Mouse (Mus musculus) embryonic fibroblast, embryonic 13.5 days (primary cell): Measurements from ENCODE around the gene Gpr183. TPM values are rescaled to one million over a fixed set of nuclear protein-coding genes. Genes with fewer than 3 reads are reported as not detected.

Experiments used
- H3K27ac ChIP-seq: 2 replicates; pipeline ENCODE4 v1.5.1; 2012; ENCODE audit warnings: low read length, control low read depth, inconsistent platforms; ENCODE audit not compliant: insufficient read depth
- H3K4me1 ChIP-seq: 2 replicates; pipeline ENCODE4 v1.6.1; 2011; ENCODE audit warnings: low read length; ENCODE audit not compliant: control insufficient read depth, insufficient read depth
- H3K4me3 ChIP-seq: 2 replicates; pipeline ENCODE4 v1.5.1; 2011; ENCODE audit warnings: mild to moderate bottlenecking, control low read depth, low read length; ENCODE audit not compliant: insufficient read depth
- CTCF ChIP-seq: IDR thresholded peaks from 2 replicates; pipeline ENCODE4 v1.5.1; 2011; ENCODE audit warnings: mild to moderate bottlenecking, control low read depth, low read length, moderate library complexity, borderline replicate concordance; ENCODE audit not compliant: insufficient read depth
- POLR2A ChIP-seq: IDR thresholded peaks from 2 replicates; pipeline ENCODE4 v1.6.1; 2011; ENCODE audit warnings: low read depth, mild to moderate bottlenecking, control low read depth, low read length, moderate library complexity
- polyA plus RNA-seq: library from polyadenylated mRNA; stranded (reverse); fragments of >200 nt; gene quantifications from 2 replicates; pipeline ENCODE4 v1.2.4, GENCODE M21; 2011; ENCODE audit warnings: low read depth; ENCODE audit not compliant: missing spikeins, insufficient read length

The Gpr183 gene
- 0.57 and 1.6 TPM in 2 replicates for polyA plus RNA-seq

GRCm38 (mm10) chr14:121964990-121965389 lies at the start of gene Gpr183:
Gene Gpr183 (minus strand): TSS chr14:121965195.
- Histone ChIP-seq H3K27ac (no peak within 1 kb of the TSS), H3K4me3 (no peak within 1 kb of the TSS), H3K4me1 (peaks cover 2% of the 10 kb centered on the region; the same call in 1 of the 2 replicates)
- no peak for TF ChIP-seq POLR2A
- no peak for TF ChIP-seq CTCF

GRCm38 (mm10) chr14:122013417-122013951 lies 48.5 kb upstream of the Gpr183 start:
- no peak overlapping the region for H3K4me3 ChIP-seq
- TF ChIP-seq POLR2A: no peak
- TF ChIP-seq CTCF: no peak
- H3K4me1 ChIP-seq: no peaks in the 10 kb centered on the region
- H3K27ac ChIP-seq: no peak overlapping the region

- no peak overlapping the region for H3K27ac ChIP-seq
- H3K4me3 ChIP-seq: no peak overlapping the region
- TF ChIP-seq CTCF: no peak
- TF ChIP-seq POLR2A: no peak
- H3K4me1 ChIP-seq: no peaks in the 10 kb centered on the region
Measured at GRCm38 (mm10) chr14:122012814-122013213, 47.8 kb upstream of the Gpr183 start.

- no peak overlapping the region for H3K4me3 ChIP-seq
- TF ChIP-seq CTCF (no peak), POLR2A (no peak)
- no peaks in the 10 kb centered on the region for H3K4me1 ChIP-seq
- no peak overlapping the region for H3K27ac ChIP-seq
Measured at GRCm38 (mm10) chr14:122012193-122012592, 47.2 kb upstream of the Gpr183 start.

- TF ChIP-seq POLR2A (no peak), CTCF (no peak)
- H3K4me1 ChIP-seq: no peaks in the 10 kb centered on the region
- H3K4me3 ChIP-seq: no peak overlapping the region
- no peak overlapping the region for H3K27ac ChIP-seq
Measured at GRCm38 (mm10) chr14:122011768-122012167, 46.8 kb upstream of the Gpr183 start.

DNA sequence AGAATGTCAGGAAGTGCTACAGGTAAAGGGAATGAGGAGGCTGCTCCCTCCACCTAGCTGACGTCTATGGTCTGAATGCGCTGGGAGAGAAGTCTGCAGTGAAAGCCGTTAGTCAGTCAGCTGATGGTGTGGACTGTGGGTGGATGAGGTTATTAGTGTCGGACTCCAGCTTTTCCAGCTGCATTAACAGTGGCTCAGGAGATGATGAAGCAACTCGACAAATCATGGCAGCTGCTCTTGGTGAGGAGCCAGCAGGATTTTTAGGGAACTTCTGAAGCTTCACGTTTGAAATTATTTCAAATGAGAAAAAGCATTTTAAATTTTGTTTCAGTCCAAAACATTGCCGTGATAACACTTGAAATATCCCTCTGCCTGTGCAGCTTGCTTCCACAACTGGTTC lies 45.3 kb upstream of the Gpr183 start:
- H3K27ac ChIP-seq: no peak overlapping the region
- TF ChIP-seq POLR2A (no peak), CTCF (no peak)
- H3K4me1 ChIP-seq: no peaks in the 10 kb centered on the region
- H3K4me3 ChIP-seq: no peak overlapping the region

GRCm38 (mm10) chr14:122009502-122009901 lies 44.5 kb upstream of the Gpr183 start:
- Histone ChIP-seq H3K4me3 (no peak overlapping the region), H3K27ac (no peak overlapping the region), H3K4me1 (no peaks in the 10 kb centered on the region)
- TF ChIP-seq CTCF (no peak), POLR2A (no peak)

GRCm38 (mm10) chr14:122008261-122008660 lies 43.3 kb upstream of the Gpr183 start:
- Histone ChIP-seq H3K4me3 (no peak overlapping the region), H3K4me1 (no peaks in the 10 kb centered on the region), H3K27ac (no peak overlapping the region)
- no peak for TF ChIP-seq CTCF
- TF ChIP-seq POLR2A: no peak

- H3K4me1 ChIP-seq: no peaks in the 10 kb centered on the region
- H3K27ac ChIP-seq: no peak overlapping the region
- H3K4me3 ChIP-seq: no peak overlapping the region
- TF ChIP-seq POLR2A (no peak), CTCF (no peak)
Measured at GRCm38 (mm10) chr14:122003812-122004211, 38.8 kb upstream of the Gpr183 start.

GRCm38 (mm10) chr14:122002224-122002623 lies 37.2 kb upstream of the Gpr183 start:
- no peak overlapping the region for H3K27ac ChIP-seq
- no peak overlapping the region for H3K4me3 ChIP-seq
- TF ChIP-seq CTCF (no peak), POLR2A (no peak)
- H3K4me1 ChIP-seq: no peaks in the 10 kb centered on the region
